Mouse (Mus musculus): ENCODE data around the gene Gm21060.
"Not testable (repeated sequence)": the region's sequence is repeated elsewhere in the genome, so short reads cannot be mapped to it uniquely, and the experiment has no call there.

DNA sequence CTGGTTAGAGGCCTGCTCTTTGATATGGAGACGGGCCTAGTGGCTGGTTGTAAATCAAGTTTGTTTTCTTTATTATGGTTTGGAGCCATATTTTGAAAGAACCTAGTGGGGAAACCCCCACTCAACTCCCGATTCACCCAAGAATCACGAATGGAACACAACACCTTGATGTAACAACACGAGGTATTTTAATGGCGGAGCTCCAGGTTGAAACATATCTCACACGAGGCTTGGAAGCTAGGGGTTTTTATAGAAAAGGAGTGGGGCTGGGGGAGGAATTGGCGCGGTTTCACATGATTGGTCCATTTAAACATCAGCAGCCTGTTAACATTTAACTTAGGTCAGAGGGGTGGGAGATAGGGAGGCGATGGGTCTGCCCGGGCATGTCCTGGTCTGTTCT lies 15.5 kb upstream of the Gm21060 start:
- TF ChIP-seq CTCF (IDR thresholded peaks at IDR 0.05; ENCODE audit: low read depth, low read length); POLR2A (IDR thresholded peaks at IDR 0.05; ENCODE audit: extremely low read depth, insufficient read depth, low read length): not testable (repeated sequence)

All from liver, adult 2 months (tissue).